Mouse (Mus musculus) heart, embryonic 10.5 days (tissue): ENCODE data around the gene Wwox. TPM values are rescaled to one million over a fixed set of nuclear protein-coding genes. Genes with fewer than 3 reads are reported as not detected.

Source experiments
- DNase-seq: peaks from one replicate; pipeline ENCODE4 v3.0.0-alpha.2; 2017; ENCODE audit warnings: low spot score
- H3K27ac ChIP-seq: fragments of 300-500 bp; sonication (generic); 2 replicates; pipeline ENCODE4 v1.5.1; 2016; ENCODE audit warnings: mild to moderate bottlenecking
- H3K27me3 ChIP-seq: fragments of 300-500 bp; sonication (generic); 2 replicates; pipeline ENCODE4 v1.6.1; 2016; ENCODE audit warnings: mild to moderate bottlenecking; ENCODE audit not compliant: poor library complexity, insufficient read depth, severe bottlenecking
- H3K36me3 ChIP-seq: fragments of 300-500 bp; sonication (generic); 2 replicates; pipeline ENCODE4 v1.6.1; 2016; ENCODE audit warnings: mild to moderate bottlenecking, moderate library complexity
- H3K4me1 ChIP-seq: fragments of 300-500 bp; sonication (generic); 2 replicates; pipeline ENCODE4 v1.6.1; 2016; ENCODE audit warnings: mild to moderate bottlenecking
- H3K4me3 ChIP-seq: fragments of 300-500 bp; sonication (generic); 2 replicates; pipeline ENCODE4 v1.5.1; 2016; ENCODE audit warnings: mild to moderate bottlenecking, moderate library complexity
- H3K9me3 ChIP-seq: fragments of 300-500 bp; sonication (generic); 2 replicates; pipeline ENCODE4 v1.6.1; 2016; ENCODE audit warnings: mild to moderate bottlenecking, moderate library complexity
- WGBS: fragments of 180-500 bp; shearing (Covaris S2); methylation state at CpG from one replicate; pipeline ENCODE4 v1.1.7; 2016; 5-methylcytosine and 5-hydroxymethylcytosine counted together
- polyA plus RNA-seq: library from polyadenylated mRNA; unstranded; fragments of >200 nt; fragmentation: Nextera tagmentation; extraction: Ambion mirVana; gene quantifications from 2 replicates; pipeline ENCODE4 v1.2.1, GENCODE M21; 2016

The Wwox gene
- polyA plus RNA-seq, 1 experiment from 2014 or later: 9.8 TPM

DNA sequence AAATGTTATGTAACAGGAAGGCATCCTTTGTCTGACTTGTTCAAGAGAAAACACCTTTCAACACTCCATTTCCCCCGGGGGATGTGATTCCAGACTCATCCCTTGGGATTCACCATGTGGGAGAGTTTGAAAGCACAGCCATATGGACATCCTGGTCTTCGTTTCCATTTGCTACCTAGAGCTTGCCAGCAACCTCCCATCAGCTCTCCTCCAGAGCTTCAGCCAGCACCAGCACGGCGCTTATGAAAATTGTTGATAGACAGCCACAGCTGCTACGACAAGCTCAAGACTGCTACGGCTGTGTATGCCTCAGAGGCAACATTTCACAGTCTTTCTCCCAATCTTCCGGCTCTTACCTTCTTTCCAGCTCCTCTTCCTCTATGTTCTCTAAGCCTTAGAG is 484.2 kb downstream of the Wwox start:
- WGBS: 82% methylated on average over 7 of the region's 7 CpGs
- no peaks in the 10 kb centered on the region for H3K9me3 ChIP-seq
- H3K27ac ChIP-seq: no peak overlapping the region
- no peaks in the 10 kb centered on the region for H3K36me3 ChIP-seq
- no peak overlapping the region for H3K4me3 ChIP-seq
- no peak for DNase-seq
- no peaks in the 10 kb centered on the region for H3K27me3 ChIP-seq
- peaks cover 11% of the 10 kb centered on the region for H3K4me1 ChIP-seq

DNA sequence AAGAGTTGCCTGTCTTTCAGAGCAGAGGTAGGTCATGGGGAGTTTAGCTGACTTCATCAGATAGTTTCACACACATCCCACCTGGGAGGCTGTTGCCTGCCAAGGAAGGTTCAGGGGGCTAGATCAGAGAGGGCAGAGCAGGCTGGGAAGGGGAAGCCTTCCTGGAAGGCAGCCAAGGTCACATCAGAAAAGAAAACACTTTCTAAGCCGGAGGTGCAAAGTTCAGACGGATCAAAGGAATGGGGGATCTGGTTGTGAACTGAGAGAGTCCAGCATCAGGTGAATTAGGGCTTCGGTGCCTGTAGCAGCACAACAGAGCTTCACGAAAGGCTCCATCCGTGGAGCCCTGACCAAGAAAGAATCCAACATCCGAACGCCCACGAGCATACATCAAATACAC is 488.0 kb downstream of the Wwox start:
- Histone ChIP-seq H3K4me1 (peaks cover 30% of the 10 kb centered on the region), H3K9me3 (no peaks in the 10 kb centered on the region), H3K27ac (0 out of 2 replicates have a peak overlapping the region, but pooled peaks have one; percentile 11), H3K36me3 (no peaks in the 10 kb centered on the region), H3K4me3 (no peak overlapping the region), H3K27me3 (no peaks in the 10 kb centered on the region)
- no peak for DNase-seq
- 66% methylated on average over 8 of the region's 8 CpGs for WGBS

DNA sequence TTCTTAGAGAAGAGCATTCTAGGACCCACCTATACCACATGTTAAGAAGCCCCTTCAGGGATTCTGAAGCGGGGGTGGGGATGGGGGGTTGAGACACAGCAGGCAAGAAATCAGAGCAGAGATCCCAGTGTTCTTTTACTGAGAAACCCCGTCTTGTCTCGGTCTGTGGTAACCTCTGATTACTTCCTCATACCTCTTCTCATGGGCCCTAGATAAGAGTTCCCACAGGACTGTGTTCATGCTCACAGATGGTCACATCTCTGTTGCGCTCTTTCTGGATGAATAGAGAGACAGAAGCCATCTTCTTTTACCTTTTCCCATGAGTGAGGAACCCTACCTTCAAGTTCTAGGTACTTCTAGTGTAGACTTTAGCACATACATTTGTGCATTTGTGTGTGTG is 488.5 kb downstream of the Wwox start:
- no peak overlapping the region for H3K4me3 ChIP-seq
- no peaks in the 10 kb centered on the region for H3K9me3 ChIP-seq
- H3K36me3 ChIP-seq: no peaks in the 10 kb centered on the region
- WGBS: 69% methylated on average over 4 of the region's 4 CpGs
- H3K27me3 ChIP-seq: no peaks in the 10 kb centered on the region
- no peak overlapping the region for H3K27ac ChIP-seq
- DNase-seq: no peak
- H3K4me1 ChIP-seq: peaks cover 30% of the 10 kb centered on the region

DNA sequence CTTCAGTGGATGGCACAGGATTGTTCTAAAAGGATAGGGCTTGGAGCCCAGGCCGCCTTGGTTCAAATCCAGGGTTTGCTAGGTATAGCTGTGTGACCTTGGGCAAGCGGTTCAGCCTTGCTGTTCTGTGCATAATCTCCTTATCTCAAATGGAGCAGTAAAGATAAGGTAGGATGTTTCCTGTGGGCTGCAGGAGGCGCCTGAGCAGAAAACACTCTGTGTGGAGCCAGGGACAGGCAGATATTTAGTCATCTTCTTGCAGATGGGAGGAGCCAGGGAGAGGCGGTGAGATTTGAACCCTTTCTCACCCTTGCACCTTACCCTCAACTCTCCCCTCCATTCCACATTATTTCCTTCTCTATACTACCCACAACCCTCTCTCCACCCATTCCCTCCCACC is 490.1 kb downstream of the Wwox start:
- H3K4me1 ChIP-seq: peaks cover 28% of the 10 kb centered on the region
- H3K4me3 ChIP-seq: no peak overlapping the region
- no peak overlapping the region for H3K27ac ChIP-seq
- no peaks in the 10 kb centered on the region for H3K27me3 ChIP-seq
- H3K9me3 ChIP-seq: no peaks in the 10 kb centered on the region
- DNase-seq: no peak
- no peaks in the 10 kb centered on the region for H3K36me3 ChIP-seq
- 70% methylated on average over 4 of the region's 4 CpGs for WGBS

DNA sequence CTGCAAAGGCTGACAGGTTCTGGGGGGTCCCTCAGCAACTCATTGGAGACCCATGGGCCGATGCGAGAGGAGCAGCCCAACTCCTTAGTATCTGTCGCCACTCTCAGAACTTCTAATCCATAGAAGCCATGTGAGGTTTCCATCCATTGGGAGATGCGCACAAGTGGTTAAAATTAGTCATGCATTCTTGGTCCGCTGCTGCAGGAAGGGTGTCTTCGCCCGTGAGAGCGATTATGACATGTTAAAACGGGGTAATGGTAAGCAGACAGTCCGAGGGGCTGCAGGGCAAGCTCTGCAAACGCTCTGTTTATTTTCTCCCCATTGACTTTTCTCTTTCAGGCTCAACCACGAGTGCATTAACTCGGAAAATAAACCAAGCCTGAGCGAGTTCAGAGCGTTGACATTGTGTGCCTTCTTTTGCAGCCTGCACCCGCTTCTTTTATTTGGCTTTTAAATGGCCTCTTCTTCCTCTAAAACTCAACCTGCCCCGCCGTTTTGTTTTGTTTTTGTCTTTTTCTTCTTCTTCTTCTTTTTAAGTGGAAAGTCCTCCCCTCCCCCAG is 492.7 kb downstream of the Wwox start:
- no peak overlapping the region for H3K4me3 ChIP-seq
- WGBS: 63% methylated on average over 18 of the region's 18 CpGs
- H3K27me3 ChIP-seq: 0 out of 2 replicates have a peak, but pooled peaks cover 4% of the 10 kb centered on the region
- H3K9me3 ChIP-seq: no peaks in the 10 kb centered on the region
- H3K4me1 ChIP-seq: peaks cover 33% of the 10 kb centered on the region
- DNase-seq: no peak
- H3K27ac ChIP-seq: no peak overlapping the region
- no peaks in the 10 kb centered on the region for H3K36me3 ChIP-seq

DNA sequence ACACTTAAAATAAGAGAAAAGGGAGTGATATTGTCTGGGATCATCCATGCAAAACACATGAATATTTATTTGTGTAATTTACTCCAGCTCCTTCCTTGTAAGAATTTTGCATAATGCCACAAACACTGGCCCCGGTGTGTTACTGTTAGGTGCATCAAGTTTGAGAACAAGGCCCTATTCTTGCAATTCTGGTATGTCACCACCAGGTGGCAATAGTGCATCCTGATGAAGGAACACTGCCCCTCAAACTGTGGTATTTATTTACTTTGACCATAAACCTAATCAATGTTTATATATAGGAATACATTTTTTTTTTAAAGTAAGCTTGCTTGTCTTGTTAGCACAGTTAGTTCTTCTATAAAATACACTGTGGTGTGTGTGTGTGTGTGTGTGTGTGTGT is 493.8 kb downstream of the Wwox start:
- Histone ChIP-seq H3K27me3 (peaks cover 6% of the 10 kb centered on the region; the same call in 1 of the 2 replicates), H3K4me3 (no peak overlapping the region), H3K36me3 (no peaks in the 10 kb centered on the region), H3K4me1 (peaks cover 31% of the 10 kb centered on the region), H3K9me3 (no peaks in the 10 kb centered on the region), H3K27ac (no peak overlapping the region)
- WGBS: 77% methylated on average over 1 of the region's 1 CpGs
- DNase-seq: no peak

DNA sequence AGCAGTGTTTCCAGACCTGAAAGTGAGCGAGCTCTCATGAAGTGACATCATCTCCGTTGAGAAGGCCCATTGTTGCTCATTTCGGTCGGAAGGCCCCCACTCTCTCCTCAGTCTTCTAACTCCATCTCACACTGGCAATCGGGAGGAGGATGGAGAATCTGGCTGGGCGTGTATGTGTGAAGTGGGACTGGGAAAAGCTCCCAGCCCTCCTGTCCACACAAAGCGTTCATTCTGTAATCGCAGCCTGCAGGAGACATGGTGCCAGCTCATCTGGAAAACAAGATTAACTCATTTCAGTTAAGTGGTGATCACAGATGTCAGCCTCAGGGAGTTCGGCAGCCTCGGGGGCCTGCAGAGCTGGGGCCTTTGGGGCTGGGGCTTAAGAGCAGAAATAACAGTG is 497.4 kb downstream of the Wwox start:
- no peak overlapping the region for H3K27ac ChIP-seq
- H3K4me1 ChIP-seq: peaks cover 18% of the 10 kb centered on the region
- H3K9me3 ChIP-seq: no peaks in the 10 kb centered on the region
- peaks cover 7% of the 10 kb centered on the region; the same call in 1 of the 2 replicates for H3K27me3 ChIP-seq
- peak; percentile 76 for DNase-seq
- 15% methylated on average over 10 of the region's 10 CpGs for WGBS
- H3K36me3 ChIP-seq: no peaks in the 10 kb centered on the region
- no peak overlapping the region for H3K4me3 ChIP-seq

DNA sequence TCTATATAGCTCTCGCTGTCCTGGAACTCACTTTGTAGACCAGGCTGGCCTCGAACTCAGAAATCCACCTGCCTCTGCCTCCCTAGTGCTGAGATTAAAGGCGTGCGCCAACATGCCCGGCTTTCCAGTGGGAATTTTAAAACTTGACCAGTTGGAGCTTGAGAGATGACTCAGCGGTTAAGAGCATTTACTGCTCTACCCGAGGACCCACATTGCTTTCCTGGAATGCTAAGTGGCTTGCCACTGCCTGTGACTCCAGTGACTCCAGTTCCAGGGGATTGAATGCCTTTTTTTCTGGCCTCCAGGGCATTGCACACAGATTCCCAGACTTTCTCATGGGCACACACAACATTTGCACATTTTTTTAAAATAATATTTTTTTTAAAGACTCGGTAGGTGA is 499.9 kb downstream of the Wwox start:
- no peaks in the 10 kb centered on the region for H3K9me3 ChIP-seq
- no peak overlapping the region for H3K27ac ChIP-seq
- no peak for DNase-seq
- WGBS: 74% methylated on average over 8 of the region's 8 CpGs
- H3K4me3 ChIP-seq: no peak overlapping the region
- H3K36me3 ChIP-seq: no peaks in the 10 kb centered on the region
- H3K27me3 ChIP-seq: peaks cover 7% of the 10 kb centered on the region; the same call in 1 of the 2 replicates
- peaks cover 17% of the 10 kb centered on the region for H3K4me1 ChIP-seq

DNA sequence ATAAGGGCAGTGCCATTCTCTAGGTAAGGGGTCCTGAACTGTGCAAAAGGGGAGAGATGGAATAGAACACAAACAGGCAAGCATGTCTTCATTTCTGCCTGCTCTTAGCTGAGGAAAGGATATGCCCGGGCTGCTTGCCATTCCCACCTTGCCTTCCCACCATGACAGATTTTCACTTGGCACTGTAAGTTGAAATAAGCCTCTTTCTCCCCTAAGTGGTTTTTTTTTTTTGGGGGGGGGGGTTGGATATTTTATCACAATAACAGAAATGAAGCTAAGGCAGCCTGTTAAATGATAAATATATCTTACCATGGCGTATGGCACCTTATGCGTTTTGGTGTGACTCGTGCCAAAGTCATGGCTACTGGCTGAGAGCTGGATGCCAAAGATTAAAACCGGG is 501.6 kb downstream of the Wwox start:
- H3K4me3 ChIP-seq: no peak overlapping the region
- WGBS: 87% methylated on average over 5 of the region's 5 CpGs
- H3K36me3 ChIP-seq: no peaks in the 10 kb centered on the region
- no peaks in the 10 kb centered on the region for H3K9me3 ChIP-seq
- H3K27ac ChIP-seq: no peak overlapping the region
- peaks cover 17% of the 10 kb centered on the region for H3K4me1 ChIP-seq
- DNase-seq: no peak
- peaks cover 3% of the 10 kb centered on the region; the same call in 1 of the 2 replicates for H3K27me3 ChIP-seq

DNA sequence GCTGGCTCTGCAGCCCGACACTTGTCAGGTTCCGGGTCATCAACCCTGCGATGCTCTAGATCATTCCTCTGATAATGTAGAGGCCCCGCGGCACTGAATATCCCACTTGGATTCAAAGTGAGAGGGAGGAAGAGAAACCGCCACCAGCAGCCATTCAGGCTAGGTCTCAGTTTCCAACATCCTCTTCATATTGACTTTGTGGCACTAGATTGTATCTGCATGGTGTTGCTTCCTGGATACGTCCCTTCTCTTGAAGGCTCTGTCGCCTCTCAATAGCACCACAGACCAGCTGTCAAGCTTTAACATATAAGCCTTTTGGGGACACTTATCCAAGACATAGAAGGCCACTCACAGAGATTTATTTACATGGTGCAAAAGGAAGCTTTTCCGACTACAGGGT is 502.2 kb downstream of the Wwox start:
- WGBS: 72% methylated on average over 9 of the region's 9 CpGs
- no peak for DNase-seq

DNA sequence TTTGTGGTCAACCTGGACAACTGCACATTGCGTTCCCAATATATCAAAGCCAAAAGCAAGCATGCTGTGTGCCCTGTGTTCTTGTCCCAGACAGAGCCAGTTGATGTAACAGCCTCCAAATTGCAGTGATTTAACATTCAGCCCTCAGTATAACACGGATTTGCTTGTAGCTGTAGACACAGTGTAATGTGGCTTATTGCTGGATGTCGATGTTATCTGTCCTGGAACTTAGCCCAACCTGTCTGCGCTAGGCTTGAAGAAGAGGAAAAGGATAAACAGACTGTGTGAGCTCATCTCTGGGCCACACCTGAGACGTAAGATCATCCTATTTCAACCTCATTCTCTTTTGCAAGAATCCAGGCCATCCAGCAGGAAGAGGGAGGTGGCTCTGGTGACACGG is 508.5 kb downstream of the Wwox start:
- 66% methylated on average over 6 of the region's 6 CpGs for WGBS
- no peaks in the 10 kb centered on the region for H3K27me3 ChIP-seq
- no peaks in the 10 kb centered on the region for H3K9me3 ChIP-seq
- no peak for DNase-seq
- H3K36me3 ChIP-seq: no peaks in the 10 kb centered on the region
- no peak overlapping the region for H3K27ac ChIP-seq
- H3K4me1 ChIP-seq: no peaks in the 10 kb centered on the region
- H3K4me3 ChIP-seq: no peak overlapping the region

More for the DNA sequence above, 502.2 kb downstream of the Wwox start:
- H3K27me3 ChIP-seq: peaks cover 3% of the 10 kb centered on the region; the same call in 1 of the 2 replicates
- H3K36me3 ChIP-seq: no peaks in the 10 kb centered on the region
- no peaks in the 10 kb centered on the region for H3K9me3 ChIP-seq
- peaks cover 16% of the 10 kb centered on the region for H3K4me1 ChIP-seq
- H3K4me3 ChIP-seq: no peak overlapping the region
- no peak overlapping the region for H3K27ac ChIP-seq

DNA sequence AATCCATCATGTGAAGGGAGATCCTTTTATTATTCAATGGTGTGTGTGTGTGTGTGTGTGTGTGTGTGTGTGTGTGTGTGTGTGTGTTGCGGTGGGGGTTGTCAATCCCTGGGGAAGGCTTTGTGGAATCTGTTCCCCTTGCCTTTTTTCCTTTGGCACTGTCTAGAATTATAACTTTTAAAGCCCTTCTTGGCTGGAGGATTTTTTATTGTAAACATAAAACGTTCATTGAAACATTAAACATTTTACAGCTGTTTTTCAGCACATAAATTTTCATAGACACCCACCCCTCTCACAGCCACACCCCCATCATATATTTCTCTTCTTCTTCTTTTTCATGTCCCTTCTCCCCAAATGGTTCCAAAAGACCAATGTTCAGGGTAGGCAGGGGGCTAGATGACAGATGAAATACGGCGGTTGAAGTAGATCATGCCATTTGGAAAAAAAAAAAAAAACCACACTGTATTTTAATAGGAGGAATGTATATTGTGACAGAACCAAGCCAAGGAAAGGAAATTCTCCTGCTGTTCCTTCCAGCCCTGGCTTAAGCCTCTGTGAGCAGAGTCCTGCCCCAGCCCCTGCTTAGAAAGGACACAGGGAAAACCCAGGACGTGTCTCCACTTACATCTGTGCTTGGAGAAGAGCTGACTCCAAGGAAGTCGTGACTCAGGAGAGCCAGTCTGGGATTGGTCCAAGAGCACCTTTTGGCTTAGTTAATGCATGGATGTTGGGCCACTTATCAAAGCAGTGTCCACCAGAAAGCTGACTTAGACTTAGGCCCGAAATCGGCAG is 517.1 kb downstream of the Wwox start:
- Histone ChIP-seq H3K27me3 (no peaks in the 10 kb centered on the region), H3K4me1 (peaks cover 7% of the 10 kb centered on the region; the same call in 1 of the 2 replicates), H3K9me3 (no peaks in the 10 kb centered on the region), H3K27ac (no peak overlapping the region), H3K4me3 (no peak overlapping the region), H3K36me3 (no peaks in the 10 kb centered on the region)
- DNase-seq: no peak
- 86% methylated on average over 8 of the region's 8 CpGs for WGBS

DNA sequence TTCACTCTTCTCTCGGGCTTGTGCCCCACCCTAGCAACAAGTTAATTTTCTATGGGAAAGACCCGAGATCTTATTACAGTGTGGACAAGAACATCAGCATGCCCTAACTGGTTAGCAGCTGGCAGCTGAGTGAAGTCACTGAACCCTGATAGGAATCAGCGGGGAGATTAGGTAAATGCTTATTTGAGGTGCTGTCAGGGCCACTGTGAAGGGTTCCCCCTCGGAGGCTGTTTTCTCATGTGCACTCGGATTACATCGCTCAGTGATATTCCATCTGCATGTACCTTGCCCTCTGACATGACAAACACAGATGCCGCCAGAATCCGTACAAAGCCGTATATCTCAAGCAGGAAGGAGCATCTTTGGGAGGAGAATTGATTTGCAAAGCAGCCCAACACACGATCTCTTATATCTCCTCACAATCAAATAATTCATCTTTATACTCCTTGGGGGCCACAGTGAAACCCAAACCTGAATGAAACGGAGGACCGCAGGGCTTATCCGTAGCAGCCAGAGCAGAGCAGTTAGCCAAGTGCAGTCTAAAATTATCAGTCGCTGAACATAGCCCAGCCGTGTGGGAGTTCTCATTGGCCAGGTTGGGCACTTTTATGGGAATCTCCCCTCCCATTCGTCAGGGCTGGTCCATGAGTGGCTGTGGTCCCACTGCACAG is 519.1 kb downstream of the Wwox start:
- WGBS: 73% methylated on average over 16 of the region's 16 CpGs
- H3K36me3 ChIP-seq: no peaks in the 10 kb centered on the region
- H3K27me3 ChIP-seq: no peaks in the 10 kb centered on the region
- no peak overlapping the region for H3K4me3 ChIP-seq
- no peak for DNase-seq
- H3K27ac ChIP-seq: no peak overlapping the region
- H3K4me1 ChIP-seq: peaks cover 7% of the 10 kb centered on the region; the same call in 1 of the 2 replicates
- H3K9me3 ChIP-seq: no peaks in the 10 kb centered on the region
